Mouse (Mus musculus) embryonic fibroblast, embryonic 13.5 days (primary cell): ENCODE data around the gene Lrrc75a.

Source experiments
- CTCF ChIP-seq: IDR thresholded peaks from 2 replicates; pipeline ENCODE4 v1.5.1; 2011; ENCODE audit warnings: mild to moderate bottlenecking, control low read depth, low read length, moderate library complexity, borderline replicate concordance; ENCODE audit not compliant: insufficient read depth
- POLR2A ChIP-seq: IDR thresholded peaks from 2 replicates; pipeline ENCODE4 v1.6.1; 2011; ENCODE audit warnings: low read depth, mild to moderate bottlenecking, control low read depth, low read length, moderate library complexity

DNA sequence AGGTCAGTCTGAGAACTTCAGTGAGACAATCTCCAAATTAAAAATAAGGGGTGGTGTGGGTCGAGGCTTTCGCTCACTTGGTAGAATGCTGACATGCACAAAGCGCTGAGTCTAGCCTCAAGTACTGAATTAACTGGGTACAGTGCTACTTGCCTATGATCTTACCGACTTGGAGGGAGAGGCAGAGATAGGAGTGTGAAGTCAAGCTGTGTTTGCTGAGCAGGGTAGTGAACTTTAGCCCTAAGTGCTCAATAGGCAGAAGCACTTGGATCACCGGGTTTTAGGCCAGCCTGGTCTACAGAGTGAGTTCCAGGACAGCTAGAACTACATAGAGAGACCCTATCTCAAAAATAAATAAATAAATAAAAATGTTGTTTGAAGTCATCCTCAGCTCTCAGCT, 91.1 kb downstream of the Lrrc75a start:
- TF ChIP-seq POLR2A, result no peak
- TF ChIP-seq CTCF, result no peak
